Mouse (Mus musculus): Measurements from ENCODE around the gene Scn5a. TPM values are rescaled to one million over a fixed set of nuclear protein-coding genes. Genes with fewer than 3 reads are reported as not detected.

The Scn5a gene
- polyA plus RNA-seq (2014; fragmentation: Nextera tagmentation; extraction: Ambion mirVana): 0.11 and 0.32 TPM in 2 replicates

- Histone ChIP-seq H3K9ac (replicated peaks; ENCODE audit: low read length) (peak within 1 kb of the TSS; percentile 45), H3K4me3 (replicated peaks; ENCODE audit: low read depth, low read length) (peak within 1 kb of the TSS; percentile 44), H3K4me1 (ENCODE audit: control insufficient read depth, insufficient read depth, low read length) (peaks cover 12% of the 10 kb centered on the region), H3K27ac (replicated peaks; ENCODE audit: low read depth, low read length) (no peak within 1 kb of the TSS), H3K27me3 (ENCODE audit: control insufficient read depth, insufficient read depth, low read length) (peaks cover 83% of the 10 kb centered on the region), H3K36me3 (ENCODE audit: control insufficient read depth, insufficient read depth, low read length) (no peaks in the 10 kb centered on the region), H3K4me2 (ENCODE audit: low read length) (peak within 1 kb of the TSS; percentile 76), H3K9me3 (ENCODE audit: control insufficient read depth, low read length) (no peaks in the 10 kb centered on the region)
- ATAC-seq (ENCODE audit: low FRiP score, low TSS enrichment) (peak; percentile 43), DNase-seq (peak; percentile 36)
- 2% methylated on average over 84 of the region's 99 CpGs for WGBS
Measured at GRCm38 (mm10) chr9:119578636-119579438, at the start of gene Scn5a. Gene Scn5a (minus strand): TSS chr9:119579016.

GRCm38 (mm10) chr9:119627227-119627626 lies 48.4 kb upstream of the Scn5a start:
- no peaks in the 10 kb centered on the region for H3K27me3 ChIP-seq (ENCODE audit: control insufficient read depth, insufficient read depth, low read length)
- H3K9me3 ChIP-seq (ENCODE audit: control insufficient read depth, low read length): no peaks in the 10 kb centered on the region
- WGBS: 81% methylated on average over 6 of the region's 6 CpGs
- H3K9ac ChIP-seq (replicated peaks; ENCODE audit: low read length): no peak overlapping the region
- ATAC-seq (ENCODE audit: low FRiP score, low TSS enrichment): no peak
- H3K4me2 ChIP-seq (ENCODE audit: low read length): no peak overlapping the region
- no peak overlapping the region for H3K27ac ChIP-seq (replicated peaks; ENCODE audit: low read depth, low read length)
- peaks cover 8% of the 10 kb centered on the region; the same call in 1 of the 2 replicates for H3K4me1 ChIP-seq (ENCODE audit: control insufficient read depth, insufficient read depth, low read length)
- no peak overlapping the region for H3K4me3 ChIP-seq (replicated peaks; ENCODE audit: low read depth, low read length)
- no peak for DNase-seq
- H3K36me3 ChIP-seq (ENCODE audit: control insufficient read depth, insufficient read depth, low read length): no peaks in the 10 kb centered on the region

GRCm38 (mm10) chr9:119624151-119624550 lies 45.3 kb upstream of the Scn5a start:
- Histone ChIP-seq H3K27me3 (ENCODE audit: control insufficient read depth, insufficient read depth, low read length) (no peaks in the 10 kb centered on the region), H3K4me1 (ENCODE audit: control insufficient read depth, insufficient read depth, low read length) (no peaks in the 10 kb centered on the region), H3K36me3 (ENCODE audit: control insufficient read depth, insufficient read depth, low read length) (no peaks in the 10 kb centered on the region), H3K4me2 (ENCODE audit: low read length) (no peak overlapping the region), H3K27ac (replicated peaks; ENCODE audit: low read depth, low read length) (no peak overlapping the region), H3K4me3 (replicated peaks; ENCODE audit: low read depth, low read length) (no peak overlapping the region), H3K9me3 (ENCODE audit: control insufficient read depth, low read length) (no peaks in the 10 kb centered on the region), H3K9ac (replicated peaks; ENCODE audit: low read length) (no peak overlapping the region)
- no peak for ATAC-seq (ENCODE audit: low FRiP score, low TSS enrichment)
- 89% methylated on average over 4 of the region's 4 CpGs for WGBS
- no peak for DNase-seq

GRCm38 (mm10) chr9:119614798-119615197 lies 36.0 kb upstream of the Scn5a start:
- no peak for ATAC-seq (ENCODE audit: low FRiP score, low TSS enrichment)
- H3K4me3 ChIP-seq (replicated peaks; ENCODE audit: low read depth, low read length): no peak overlapping the region
- H3K9ac ChIP-seq (replicated peaks; ENCODE audit: low read length): no peak overlapping the region
- H3K4me2 ChIP-seq (ENCODE audit: low read length): no peak overlapping the region
- H3K36me3 ChIP-seq (ENCODE audit: control insufficient read depth, insufficient read depth, low read length): no peaks in the 10 kb centered on the region
- DNase-seq: no peak
- no peaks in the 10 kb centered on the region for H3K27me3 ChIP-seq (ENCODE audit: control insufficient read depth, insufficient read depth, low read length)
- no peaks in the 10 kb centered on the region for H3K9me3 ChIP-seq (ENCODE audit: control insufficient read depth, low read length)
- 79% methylated on average over 6 of the region's 6 CpGs for WGBS
- H3K4me1 ChIP-seq (ENCODE audit: control insufficient read depth, insufficient read depth, low read length): no peaks in the 10 kb centered on the region
- no peak overlapping the region for H3K27ac ChIP-seq (replicated peaks; ENCODE audit: low read depth, low read length)

GRCm38 (mm10) chr9:119610563-119611166 lies 31.8 kb upstream of the Scn5a start:
- Histone ChIP-seq H3K27me3 (ENCODE audit: control insufficient read depth, insufficient read depth, low read length) (no peaks in the 10 kb centered on the region), H3K4me3 (replicated peaks; ENCODE audit: low read depth, low read length) (no peak overlapping the region), H3K27ac (replicated peaks; ENCODE audit: low read depth, low read length) (no peak overlapping the region), H3K9me3 (ENCODE audit: control insufficient read depth, low read length) (no peaks in the 10 kb centered on the region), H3K4me2 (ENCODE audit: low read length) (no peak overlapping the region), H3K4me1 (ENCODE audit: control insufficient read depth, insufficient read depth, low read length) (no peaks in the 10 kb centered on the region), H3K9ac (replicated peaks; ENCODE audit: low read length) (no peak overlapping the region), H3K36me3 (ENCODE audit: control insufficient read depth, insufficient read depth, low read length) (no peaks in the 10 kb centered on the region)
- DNase-seq (no peak), ATAC-seq (ENCODE audit: low FRiP score, low TSS enrichment) (no peak)
- WGBS: 92% methylated on average over 7 of the region's 7 CpGs

- Histone ChIP-seq H3K4me3 (replicated peaks; ENCODE audit: low read depth, low read length) (no peak overlapping the region), H3K27me3 (ENCODE audit: control insufficient read depth, insufficient read depth, low read length) (no peaks in the 10 kb centered on the region), H3K27ac (replicated peaks; ENCODE audit: low read depth, low read length) (no peak overlapping the region), H3K9me3 (ENCODE audit: control insufficient read depth, low read length) (no peaks in the 10 kb centered on the region), H3K36me3 (ENCODE audit: control insufficient read depth, insufficient read depth, low read length) (no peaks in the 10 kb centered on the region), H3K4me2 (ENCODE audit: low read length) (no peak overlapping the region), H3K4me1 (ENCODE audit: control insufficient read depth, insufficient read depth, low read length) (no peaks in the 10 kb centered on the region), H3K9ac (replicated peaks; ENCODE audit: low read length) (no peak overlapping the region)
- 92% methylated on average over 5 of the region's 5 CpGs for WGBS
- ATAC-seq (ENCODE audit: low FRiP score, low TSS enrichment) (no peak), DNase-seq (no peak)
Measured at GRCm38 (mm10) chr9:119606906-119607305, 28.1 kb upstream of the Scn5a start.

GRCm38 (mm10) chr9:119604607-119605006 lies 25.8 kb upstream of the Scn5a start:
- no peaks in the 10 kb centered on the region for H3K27me3 ChIP-seq (ENCODE audit: control insufficient read depth, insufficient read depth, low read length)
- H3K27ac ChIP-seq (replicated peaks; ENCODE audit: low read depth, low read length): no peak overlapping the region
- no peak overlapping the region for H3K4me3 ChIP-seq (replicated peaks; ENCODE audit: low read depth, low read length)
- no peaks in the 10 kb centered on the region for H3K9me3 ChIP-seq (ENCODE audit: control insufficient read depth, low read length)
- H3K4me2 ChIP-seq (ENCODE audit: low read length): no peak overlapping the region
- ATAC-seq (ENCODE audit: low FRiP score, low TSS enrichment) (no peak), DNase-seq (no peak)
- no peaks in the 10 kb centered on the region for H3K4me1 ChIP-seq (ENCODE audit: control insufficient read depth, insufficient read depth, low read length)
- no peak overlapping the region for H3K9ac ChIP-seq (replicated peaks; ENCODE audit: low read length)
- 71% methylated on average over 8 of the region's 8 CpGs for WGBS
- H3K36me3 ChIP-seq (ENCODE audit: control insufficient read depth, insufficient read depth, low read length): no peaks in the 10 kb centered on the region

- Histone ChIP-seq H3K9ac (replicated peaks; ENCODE audit: low read length) (no peak overlapping the region), H3K4me3 (replicated peaks; ENCODE audit: low read depth, low read length) (no peak overlapping the region), H3K36me3 (ENCODE audit: control insufficient read depth, insufficient read depth, low read length) (no peaks in the 10 kb centered on the region), H3K9me3 (ENCODE audit: control insufficient read depth, low read length) (no peaks in the 10 kb centered on the region), H3K27ac (replicated peaks; ENCODE audit: low read depth, low read length) (no peak overlapping the region), H3K4me2 (ENCODE audit: low read length) (no peak overlapping the region), H3K4me1 (ENCODE audit: control insufficient read depth, insufficient read depth, low read length) (no peaks in the 10 kb centered on the region), H3K27me3 (ENCODE audit: control insufficient read depth, insufficient read depth, low read length) (no peaks in the 10 kb centered on the region)
- WGBS: 92% methylated on average over 10 of the region's 10 CpGs
- DNase-seq: no peak
- no peak for ATAC-seq (ENCODE audit: low FRiP score, low TSS enrichment)
Measured at GRCm38 (mm10) chr9:119598501-119598900, 19.7 kb upstream of the Scn5a start.

- 80% methylated on average over 8 of the region's 8 CpGs for WGBS
- Histone ChIP-seq H3K4me2 (ENCODE audit: low read length) (no peak overlapping the region), H3K4me3 (replicated peaks; ENCODE audit: low read depth, low read length) (no peak overlapping the region), H3K27ac (replicated peaks; ENCODE audit: low read depth, low read length) (no peak overlapping the region), H3K27me3 (ENCODE audit: control insufficient read depth, insufficient read depth, low read length) (no peaks in the 10 kb centered on the region), H3K9me3 (ENCODE audit: control insufficient read depth, low read length) (no peaks in the 10 kb centered on the region), H3K4me1 (ENCODE audit: control insufficient read depth, insufficient read depth, low read length) (no peaks in the 10 kb centered on the region), H3K36me3 (ENCODE audit: control insufficient read depth, insufficient read depth, low read length) (no peaks in the 10 kb centered on the region), H3K9ac (replicated peaks; ENCODE audit: low read length) (no peak overlapping the region)
- no peak for ATAC-seq (ENCODE audit: low FRiP score, low TSS enrichment)
- no peak for DNase-seq
Measured at GRCm38 (mm10) chr9:119597332-119597731, 18.5 kb upstream of the Scn5a start.
